Mouse (Mus musculus) cerebellum, adult 9-10 months (tissue): ENCODE measurements around the gene Erbin.

Experiments used
- DNase-seq: peaks from one replicate; pipeline ENCODE4 v3.0.0; 2022

Gene Erbin

GRCm38 (mm10) chr13:103910598-103910997, 9.7 kb downstream of the Erbin start:
- no peak for DNase-seq

GRCm38 (mm10) chr13:103909894-103910293, 10.4 kb downstream of the Erbin start:
- no peak for DNase-seq

GRCm38 (mm10) chr13:103900015-103900414, 20.3 kb downstream of the Erbin start:
- no peak for DNase-seq

- no peak for DNase-seq
Measured at GRCm38 (mm10) chr13:103897606-103898005, 22.7 kb downstream of the Erbin start.

GRCm38 (mm10) chr13:103893065-103893464, 27.2 kb downstream of the Erbin start:
- DNase-seq = no peak

GRCm38 (mm10) chr13:103890038-103890437, 30.3 kb downstream of the Erbin start:
- no peak for DNase-seq

- no peak for DNase-seq
Measured at GRCm38 (mm10) chr13:103886503-103886902, 33.8 kb downstream of the Erbin start.

GRCm38 (mm10) chr13:103881200-103881599, 39.1 kb downstream of the Erbin start:
- DNase-seq = no peak

GRCm38 (mm10) chr13:103876743-103877142, 43.6 kb downstream of the Erbin start:
- DNase-seq = no peak

GRCm38 (mm10) chr13:103875823-103876514, 44.3 kb downstream of the Erbin start:
- DNase-seq = no peak

GRCm38 (mm10) chr13:103870786-103871185, 49.5 kb downstream of the Erbin start:
- no peak for DNase-seq

- no peak for DNase-seq
Measured at GRCm38 (mm10) chr13:103870117-103870516, 50.2 kb downstream of the Erbin start.

- DNase-seq = no peak
Measured at GRCm38 (mm10) chr13:103868875-103869274, 51.4 kb downstream of the Erbin start.

- DNase-seq = no peak
Measured at GRCm38 (mm10) chr13:103862041-103862440, 58.3 kb downstream of the Erbin start.

GRCm38 (mm10) chr13:103859041-103859440, 61.3 kb downstream of the Erbin start:
- DNase-seq = no peak

GRCm38 (mm10) chr13:103847614-103848013, 72.7 kb downstream of the Erbin start:
- no peak for DNase-seq

- DNase-seq = no peak
Measured at GRCm38 (mm10) chr13:103841287-103842201, 78.8 kb downstream of the Erbin start.

- DNase-seq = no peak
Measured at GRCm38 (mm10) chr13:103838619-103839018, 81.7 kb downstream of the Erbin start.

- no peak for DNase-seq
Measured at GRCm38 (mm10) chr13:103829623-103830135, 90.6 kb downstream of the Erbin start.

GRCm38 (mm10) chr13:103822270-103822669, 98.0 kb downstream of the Erbin start:
- no peak for DNase-seq

GRCm38 (mm10) chr13:103819377-103819776, 100.9 kb downstream of the Erbin start:
- DNase-seq = no peak

GRCm38 (mm10) chr13:103817935-103818334, 102.4 kb downstream of the Erbin start:
- no peak for DNase-seq

GRCm38 (mm10) chr13:103807464-103807863, 112.8 kb downstream of the Erbin start:
- no peak for DNase-seq
